Mouse (Mus musculus) right cerebral cortex, postnatal 14 days (tissue): ENCODE data around the gene Cnfn.

Source experiments
- DNase-seq: peaks from one replicate; pipeline ENCODE4 v3.0.0; 2022

Gene Cnfn

DNA sequence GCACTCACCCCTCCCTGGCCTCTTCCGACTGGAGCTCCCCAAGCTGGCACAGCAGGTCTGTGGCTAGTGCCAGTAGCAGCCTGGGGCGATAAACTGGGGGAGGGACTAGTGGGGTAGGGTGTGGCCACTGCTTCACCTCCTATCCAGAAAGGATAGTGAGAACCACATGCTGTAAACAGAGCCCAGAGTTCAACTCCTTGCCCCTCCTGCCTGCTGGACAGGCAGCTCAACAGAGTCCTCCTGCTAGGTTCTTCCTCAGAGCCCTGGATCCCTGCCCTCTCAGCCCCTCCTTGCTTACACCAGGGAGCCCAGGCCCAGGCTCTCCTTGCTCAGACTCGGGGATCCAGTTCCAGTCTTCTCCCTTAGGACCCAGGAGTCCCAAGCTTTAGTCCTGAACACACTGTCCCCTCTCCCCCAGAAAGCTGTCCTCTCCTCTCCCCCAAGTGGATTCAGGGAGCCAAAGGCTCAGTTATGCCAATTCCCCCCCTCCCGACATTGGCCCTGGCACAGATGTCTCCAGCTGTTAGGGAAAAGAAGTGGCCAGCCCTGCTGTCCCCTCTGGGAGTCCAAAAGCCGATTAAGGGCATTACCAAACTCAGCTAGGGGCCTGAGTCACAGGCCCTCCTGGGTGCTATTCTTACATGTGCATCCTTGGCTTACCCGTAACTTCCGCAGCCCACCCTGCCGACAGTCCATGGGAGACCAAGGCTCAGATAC, 20.7 kb upstream of the Cnfn start:
- no peak for DNase-seq

DNA sequence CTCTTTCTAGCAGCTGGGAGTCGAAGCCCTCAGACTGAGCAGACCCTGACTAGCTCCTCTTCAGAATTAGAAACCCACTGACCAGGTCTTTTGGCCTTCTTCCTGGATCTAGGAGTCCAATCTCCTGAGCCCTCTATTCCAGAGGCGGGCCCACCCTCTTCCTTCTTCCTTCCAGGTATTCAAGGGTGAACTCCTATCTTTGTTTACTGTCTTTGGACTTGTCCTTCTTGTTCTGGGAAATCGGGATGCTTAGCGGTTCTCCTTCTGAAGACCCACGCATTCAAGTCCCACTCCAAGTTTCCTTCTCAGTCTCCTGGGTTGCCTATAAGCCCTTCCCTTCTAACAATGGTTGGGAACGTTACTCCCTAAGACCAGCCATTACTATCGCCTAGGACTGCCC, 19.4 kb upstream of the Cnfn start:
- no peak for DNase-seq

DNA sequence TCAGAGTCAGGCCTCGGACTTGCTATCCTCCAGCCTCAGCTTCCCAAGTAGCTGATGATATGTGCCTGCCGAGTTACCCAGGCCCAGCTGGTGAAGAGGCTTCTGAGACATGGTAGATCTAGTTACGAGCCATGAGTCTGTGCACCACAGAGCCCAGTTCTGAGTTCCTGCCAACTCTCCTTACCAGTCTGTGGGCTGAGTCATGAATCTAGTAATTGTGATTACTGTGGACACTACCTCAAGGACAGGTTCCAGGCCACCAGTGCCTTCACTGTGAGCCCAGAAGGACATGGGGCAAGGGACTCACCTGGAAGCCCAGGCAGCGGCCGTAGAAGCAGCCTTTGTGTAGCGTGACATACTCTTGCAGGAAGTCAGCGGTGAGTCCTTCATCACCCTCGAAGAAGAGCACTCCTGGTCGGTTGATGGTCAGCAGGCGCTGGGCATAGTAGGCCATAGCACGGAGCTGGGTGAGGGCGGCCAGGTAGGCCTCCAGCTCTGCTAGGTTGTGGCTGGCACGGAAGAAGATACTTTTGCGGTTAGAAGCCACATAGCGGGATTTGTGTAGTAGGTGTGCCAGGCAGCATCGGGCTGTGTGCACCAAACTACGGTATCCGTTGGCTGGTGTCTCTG, 18.4 kb upstream of the Cnfn start:
- DNase-seq = no peak

DNA sequence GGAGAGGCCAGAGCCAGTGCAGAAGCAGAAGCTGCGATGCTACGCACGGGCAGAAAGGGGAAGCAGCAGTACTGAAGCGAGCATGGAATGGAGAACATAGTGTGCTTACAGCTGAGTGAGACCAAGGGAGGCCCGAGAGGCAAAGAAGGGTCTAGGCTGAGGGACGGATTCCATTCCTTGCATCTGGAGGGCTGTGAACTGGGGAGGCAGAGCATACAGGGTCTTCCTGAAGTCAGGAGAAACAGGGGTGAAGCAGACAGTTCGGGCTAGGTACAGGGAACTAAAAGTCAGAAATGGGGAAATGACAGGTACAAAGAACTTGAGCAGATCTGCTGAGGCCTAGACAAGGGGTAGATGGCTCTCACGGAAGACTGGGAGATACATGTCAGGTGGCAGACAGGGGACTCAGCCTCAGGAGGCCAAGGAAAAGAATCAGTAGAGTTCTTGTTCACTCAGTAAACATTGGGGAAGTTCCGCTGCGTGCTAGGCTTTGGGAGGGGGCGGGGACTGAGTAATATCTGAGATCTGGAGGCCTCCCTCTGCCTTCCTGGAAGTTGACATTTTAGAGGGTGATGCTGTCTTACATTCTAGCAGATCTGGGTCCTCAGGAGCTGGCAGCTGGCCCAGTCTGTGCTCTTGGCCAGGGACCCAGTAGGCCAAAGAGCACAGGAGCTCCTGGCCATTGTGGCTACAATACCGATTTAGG, 16.5 kb upstream of the Cnfn start:
- no peak for DNase-seq

DNA sequence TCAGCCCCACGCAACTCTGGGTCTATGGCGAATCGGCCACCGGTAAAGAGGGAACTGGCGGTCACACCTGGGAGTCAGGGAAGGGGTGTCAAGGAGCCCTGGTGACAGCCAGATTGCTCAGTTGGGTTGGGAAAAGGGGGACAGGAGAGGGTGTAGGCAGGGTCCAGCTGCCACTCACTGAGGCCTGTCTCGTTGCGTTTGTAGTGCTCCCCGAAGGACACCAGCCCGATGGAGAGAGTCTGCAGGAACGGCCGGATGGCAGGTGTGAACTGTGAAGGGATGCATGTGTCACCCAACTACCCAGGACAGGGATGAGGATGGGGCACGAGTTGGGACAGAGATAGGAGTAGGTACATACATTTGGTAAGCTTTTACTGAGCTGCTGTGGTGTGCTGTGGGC, 15.7 kb upstream of the Cnfn start:
- DNase-seq = no peak

DNA sequence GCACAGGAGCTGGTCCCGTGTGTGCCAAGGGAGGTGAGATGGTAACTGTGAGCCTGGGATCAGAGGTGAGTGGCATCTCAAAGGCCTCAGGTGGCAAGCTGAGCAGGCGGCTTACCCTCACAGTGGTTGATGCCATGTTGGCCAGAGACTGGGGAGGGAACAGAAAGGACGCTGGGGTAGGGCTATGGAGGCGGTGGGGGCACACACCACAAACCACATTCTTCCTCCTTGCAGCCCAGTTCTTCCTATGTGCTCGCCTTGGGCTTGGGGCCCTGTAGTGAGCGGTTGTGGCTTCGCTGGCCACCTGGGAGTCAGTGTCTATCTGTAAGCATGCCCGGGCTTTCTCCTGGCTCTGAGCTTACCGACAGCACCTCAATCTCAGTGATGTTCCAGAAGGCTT, 15.3 kb upstream of the Cnfn start:
- no peak for DNase-seq

DNA sequence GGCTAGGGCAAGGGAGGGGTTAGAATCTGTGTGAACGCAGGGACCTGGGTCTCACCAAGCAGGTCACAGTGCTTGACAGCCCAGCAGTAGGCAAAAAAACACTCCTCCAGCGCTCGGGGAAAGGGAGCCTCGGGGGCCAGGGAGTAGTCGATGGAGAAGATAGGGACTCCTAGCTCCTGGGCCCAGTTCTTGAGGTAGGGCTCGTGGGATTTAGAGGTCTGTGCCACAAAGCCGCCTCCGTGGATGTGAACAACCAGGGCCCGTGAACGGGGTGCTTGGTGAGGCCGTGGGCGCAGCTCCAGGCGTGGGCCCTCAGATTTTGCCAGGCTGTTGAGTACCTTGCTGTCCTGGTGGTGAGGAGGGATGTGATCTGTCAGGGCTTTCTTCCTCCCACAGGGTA, 14.8 kb upstream of the Cnfn start:
- no peak for DNase-seq

DNA sequence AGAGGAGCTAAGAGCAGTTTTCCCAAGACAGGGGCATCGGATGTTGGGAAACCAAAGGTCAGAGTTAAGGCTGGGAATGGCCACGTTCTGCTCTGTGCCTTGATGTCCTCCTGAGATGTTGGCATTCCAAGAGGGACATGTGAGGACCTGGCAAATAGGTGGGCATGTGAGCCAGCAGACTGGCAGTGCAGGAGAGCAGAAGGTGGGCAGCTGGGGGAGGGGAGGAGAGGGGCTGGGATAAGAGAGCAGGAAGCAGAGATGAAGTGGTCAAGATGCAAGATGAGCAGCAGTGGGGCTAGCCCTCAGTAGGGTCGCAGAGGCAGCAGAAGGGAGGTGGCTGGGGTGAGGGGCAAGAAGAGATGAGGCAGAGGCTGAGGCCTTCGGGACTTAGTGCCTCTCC, 14.4 kb upstream of the Cnfn start:
- no peak for DNase-seq

DNA sequence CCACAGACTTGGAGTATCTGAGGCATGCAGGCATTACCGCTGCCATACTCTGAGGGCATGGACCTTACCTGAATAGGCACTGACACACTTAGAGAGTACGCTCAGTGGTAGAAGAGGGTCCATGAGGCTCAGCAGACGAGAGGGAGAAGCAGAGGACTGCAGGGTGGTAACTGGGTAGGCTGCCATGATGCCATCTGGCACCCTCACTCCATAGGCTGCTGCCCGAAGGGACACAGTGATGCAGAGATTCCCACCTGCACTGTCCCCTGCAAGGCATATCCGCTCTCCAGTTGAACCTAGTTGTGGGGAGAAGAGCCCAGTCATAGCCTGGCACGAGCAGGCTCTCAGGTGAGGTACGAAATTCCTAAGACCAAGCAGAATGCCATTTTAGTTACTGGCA, 13.9 kb upstream of the Cnfn start:
- DNase-seq = no peak

DNA sequence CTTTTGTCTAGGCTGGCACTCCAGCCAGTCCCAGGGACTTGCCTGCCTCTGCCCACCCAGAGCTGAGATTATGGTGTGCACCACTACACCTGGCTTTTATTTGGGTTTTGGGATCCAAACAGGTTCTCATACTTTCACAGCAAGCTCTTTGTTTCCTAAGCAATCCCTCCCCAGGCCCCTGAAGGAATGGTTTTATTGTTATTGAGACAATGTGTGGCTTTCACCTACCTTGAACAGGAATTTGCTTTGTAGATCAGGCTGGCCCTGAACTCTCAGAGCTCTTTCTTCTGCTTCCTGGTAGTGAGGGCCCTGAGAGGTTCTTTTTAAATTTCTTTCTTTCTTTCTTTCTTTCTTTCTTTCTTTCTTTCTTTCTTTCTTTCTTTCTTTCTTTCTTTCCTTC, 13.0 kb upstream of the Cnfn start:
- no peak for DNase-seq

DNA sequence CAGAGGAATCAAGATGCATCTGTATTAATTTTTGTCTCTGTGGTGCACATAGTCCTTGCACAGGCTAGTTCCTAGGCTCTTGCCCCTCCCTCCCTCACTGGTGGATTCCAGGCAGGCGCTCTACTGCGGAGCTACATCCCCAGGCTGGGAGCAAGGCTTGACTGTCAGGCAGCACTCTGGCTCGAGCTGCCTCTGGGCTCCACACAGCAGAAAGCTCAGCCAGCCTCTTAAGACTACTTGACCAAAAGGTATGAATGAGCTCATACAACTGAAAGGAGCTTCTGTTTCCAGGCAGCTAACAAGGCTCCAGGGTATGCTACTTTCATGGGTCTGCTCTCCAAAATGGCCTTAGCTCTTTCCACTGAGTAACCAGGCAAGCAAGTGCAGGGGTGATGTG, 11.8 kb upstream of the Cnfn start:
- no peak for DNase-seq

DNA sequence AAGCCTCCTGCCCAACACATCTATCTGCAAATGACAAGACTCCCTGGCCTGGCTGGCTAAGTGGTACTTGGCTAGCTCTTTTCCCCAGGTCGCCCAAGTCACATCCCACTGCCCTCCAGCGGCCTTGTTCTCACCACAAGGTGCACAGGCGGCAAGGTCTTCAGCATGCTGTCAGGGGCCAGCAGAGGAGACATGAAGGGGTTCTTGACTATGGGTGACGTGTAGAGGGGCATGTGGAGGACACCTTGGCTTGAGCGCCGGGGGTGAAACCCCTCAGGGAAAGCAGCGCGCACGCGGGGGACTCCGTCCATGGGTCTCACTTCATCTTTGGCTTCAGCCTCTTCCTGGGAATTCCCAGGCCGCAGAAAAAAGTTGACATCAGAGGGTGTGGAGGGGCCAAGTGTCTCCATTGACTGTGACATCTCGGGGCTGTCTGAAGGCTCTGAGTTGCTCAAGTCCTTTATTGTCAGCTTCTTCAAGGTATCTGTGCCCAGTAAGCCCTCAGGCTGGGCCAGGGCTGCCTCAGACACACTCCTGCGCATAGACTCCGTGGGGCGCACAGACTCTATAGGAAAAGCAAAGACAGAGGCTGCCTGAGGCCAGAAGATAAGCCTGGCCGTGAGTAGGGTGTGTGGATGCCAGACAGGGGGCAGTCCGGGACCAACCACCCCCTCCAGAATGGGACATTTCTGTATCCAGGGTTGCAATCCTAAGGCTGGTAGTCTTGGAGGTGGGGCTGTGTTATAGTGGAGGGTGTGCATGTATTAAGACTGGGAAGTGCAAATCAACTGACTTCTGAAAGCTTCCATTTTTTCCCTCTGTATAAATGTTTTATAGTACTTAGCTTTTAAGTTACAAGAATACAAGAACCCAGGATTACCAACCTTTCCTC, 11.1 kb upstream of the Cnfn start:
- DNase-seq = no peak

DNA sequence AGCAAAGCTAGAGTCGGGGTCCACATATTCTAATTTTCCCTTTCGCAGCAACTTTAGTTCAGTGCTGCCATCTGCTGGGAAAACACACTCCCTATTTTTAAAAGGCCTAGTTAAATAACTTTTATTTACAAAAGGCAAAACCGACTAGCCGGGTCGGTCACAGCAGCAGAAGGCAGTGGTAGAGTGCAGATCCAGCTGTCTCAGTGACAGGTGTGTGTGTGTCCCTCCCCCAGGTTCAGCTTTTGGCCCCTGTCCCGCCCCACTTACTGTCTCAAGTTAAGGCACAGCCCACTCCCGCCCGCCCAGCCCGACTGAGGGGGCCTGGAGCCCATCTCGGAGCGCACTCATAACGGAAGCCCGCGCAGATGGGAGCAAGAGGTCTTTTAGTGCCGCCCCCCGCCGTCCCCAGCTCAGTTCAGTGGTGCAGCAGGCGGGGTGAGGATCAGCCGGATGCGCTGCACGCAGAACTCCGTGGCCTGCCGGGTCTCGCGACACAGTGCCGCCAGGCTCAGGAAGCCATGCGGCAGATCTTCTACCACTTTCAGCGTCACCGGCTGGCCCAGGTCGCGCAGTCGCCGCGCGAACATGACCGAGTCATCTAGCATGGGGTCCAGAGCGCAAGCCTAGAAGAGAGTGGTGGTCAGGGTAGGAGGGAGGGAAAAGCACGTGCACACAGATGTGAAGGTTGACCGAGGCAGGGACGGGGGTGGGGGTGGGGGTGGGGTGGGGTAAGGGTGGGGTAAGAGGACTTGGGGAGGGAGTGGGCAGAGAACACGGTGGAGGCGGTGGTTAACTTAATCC, 10.2 kb upstream of the Cnfn start:
- peak; percentile 46 for DNase-seq

DNA sequence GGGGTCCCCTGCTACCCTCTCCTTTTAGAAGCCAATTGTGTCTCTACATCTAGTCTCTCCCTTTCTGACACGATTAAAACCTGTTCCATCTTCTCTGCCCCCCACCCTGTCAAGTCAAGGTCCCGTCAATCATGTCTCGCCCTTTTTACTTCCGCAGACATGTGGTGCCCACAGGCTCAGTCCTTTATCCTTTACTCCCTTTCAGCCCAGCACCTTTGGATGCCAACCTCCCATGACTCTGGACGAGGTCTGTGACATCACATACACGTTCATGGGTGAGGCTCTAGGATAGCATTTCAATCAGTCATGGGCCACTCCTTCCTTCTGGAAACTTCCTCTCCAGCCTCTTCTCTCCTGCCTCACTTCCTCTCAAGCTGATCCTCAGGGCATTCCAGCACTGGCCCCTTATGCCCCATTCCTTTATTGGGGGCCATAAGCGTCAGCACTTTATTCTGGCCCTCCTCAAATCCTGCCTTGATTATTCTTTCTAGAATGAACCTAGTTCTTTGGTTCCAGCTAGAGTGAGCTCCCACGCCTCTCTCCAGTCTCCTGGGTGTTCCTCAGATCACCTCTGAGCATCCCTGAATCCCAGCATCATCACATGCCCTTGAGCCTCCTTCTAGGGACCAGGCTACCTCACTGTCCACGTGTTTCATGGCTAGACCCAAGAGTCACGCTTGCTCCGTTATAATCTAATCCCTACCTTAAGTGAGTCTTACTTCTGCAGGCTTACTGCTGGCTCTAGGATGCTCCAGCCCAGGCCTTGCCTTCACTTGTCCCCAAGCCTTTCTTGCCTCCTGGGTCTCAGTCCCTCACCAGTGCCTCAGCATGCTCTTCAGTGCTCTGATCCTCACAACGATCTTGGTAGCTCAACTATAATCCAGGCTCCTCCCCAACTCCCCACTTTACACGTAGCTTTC, 8.9 kb upstream of the Cnfn start:
- no peak for DNase-seq

DNA sequence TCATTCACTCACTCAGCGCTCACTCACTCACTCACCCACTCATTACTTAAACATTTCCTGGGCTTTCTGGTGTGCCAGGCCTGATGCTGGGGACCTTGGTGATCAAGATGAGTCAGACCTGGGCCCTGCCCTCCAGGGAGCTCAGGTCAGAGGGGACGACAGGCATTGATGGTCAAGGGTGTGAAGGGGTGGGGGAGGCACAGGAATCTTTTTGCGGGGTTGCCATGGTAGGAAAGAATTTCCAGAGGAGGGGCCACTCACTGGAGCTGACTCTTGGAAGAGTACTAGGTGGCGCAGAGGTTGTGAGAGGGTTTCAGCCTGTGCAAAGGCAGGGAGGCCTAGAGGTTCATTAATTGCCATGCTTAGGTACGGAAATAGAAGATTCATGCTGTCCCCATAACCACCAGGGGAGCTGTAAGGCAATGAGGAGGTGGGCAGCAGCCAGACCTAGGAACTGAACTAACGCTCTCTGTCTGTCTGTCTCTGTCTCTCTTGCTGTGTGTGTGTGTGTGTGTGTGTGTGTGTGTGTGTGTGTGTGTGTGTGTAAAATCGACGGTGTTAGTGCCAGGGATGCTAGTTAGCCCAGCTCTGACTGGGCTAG, 7.7 kb upstream of the Cnfn start:
- DNase-seq = no peak

DNA sequence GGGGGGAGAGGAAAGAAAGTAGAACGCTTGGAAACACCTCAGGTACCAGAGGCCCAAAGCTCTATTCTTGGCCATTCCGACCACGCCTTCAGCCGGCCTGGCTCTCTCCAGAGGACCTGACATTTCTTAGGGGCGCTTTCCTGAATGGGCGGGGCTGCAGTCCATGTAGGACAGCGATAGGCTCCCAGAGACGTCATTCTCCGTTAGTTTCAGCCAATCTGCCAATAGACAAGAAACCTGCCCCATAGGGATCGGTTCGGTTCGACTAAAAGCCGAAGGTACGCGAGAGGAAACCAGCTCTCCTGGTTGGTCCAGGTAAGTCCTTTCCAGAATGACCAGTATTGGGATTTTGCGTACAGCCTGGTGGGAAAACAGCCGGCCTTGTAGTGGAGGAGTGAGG, 7.0 kb upstream of the Cnfn start:
- peak; percentile 82 for DNase-seq

DNA sequence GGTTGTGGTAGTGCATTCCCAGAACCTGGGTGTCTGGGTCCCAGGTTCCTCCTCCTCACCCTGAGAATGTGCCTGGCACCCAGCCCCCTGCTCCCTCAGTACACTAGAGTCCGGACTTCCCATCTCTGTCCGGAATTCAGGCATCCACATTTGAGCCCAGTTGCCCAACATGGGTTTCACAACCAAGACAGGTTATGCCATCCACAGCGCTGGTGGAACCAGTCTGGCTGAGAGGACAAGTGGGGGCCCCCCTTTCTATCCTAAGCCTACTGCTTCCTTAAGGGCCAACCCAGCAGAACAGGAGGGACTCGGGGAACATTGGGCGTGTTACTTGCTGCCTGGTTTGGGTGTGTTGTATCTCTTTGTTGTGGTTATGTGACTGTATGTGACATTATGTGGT, 2.9 kb upstream of the Cnfn start:
- no peak for DNase-seq

DNA sequence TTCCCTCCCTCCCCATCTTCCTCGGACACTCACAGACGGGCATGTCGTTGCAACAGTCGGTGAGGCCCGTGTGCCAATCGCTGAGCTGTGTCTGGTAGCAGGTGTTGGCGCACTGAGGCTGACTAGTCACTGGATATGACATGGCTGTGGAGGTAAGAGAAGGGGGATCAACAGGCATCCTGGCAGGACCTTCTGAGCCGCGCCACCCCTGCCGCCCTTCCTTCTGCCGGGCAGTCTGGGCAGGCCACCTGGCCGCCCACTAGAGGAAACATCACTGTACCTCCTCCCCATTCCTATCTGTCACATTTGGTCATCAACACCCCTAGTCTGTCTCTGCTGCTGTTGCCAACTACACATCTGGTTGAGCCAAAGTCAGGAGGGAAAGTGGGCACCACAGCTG, 1.2 kb downstream of the Cnfn start:
- DNase-seq = no peak

DNA sequence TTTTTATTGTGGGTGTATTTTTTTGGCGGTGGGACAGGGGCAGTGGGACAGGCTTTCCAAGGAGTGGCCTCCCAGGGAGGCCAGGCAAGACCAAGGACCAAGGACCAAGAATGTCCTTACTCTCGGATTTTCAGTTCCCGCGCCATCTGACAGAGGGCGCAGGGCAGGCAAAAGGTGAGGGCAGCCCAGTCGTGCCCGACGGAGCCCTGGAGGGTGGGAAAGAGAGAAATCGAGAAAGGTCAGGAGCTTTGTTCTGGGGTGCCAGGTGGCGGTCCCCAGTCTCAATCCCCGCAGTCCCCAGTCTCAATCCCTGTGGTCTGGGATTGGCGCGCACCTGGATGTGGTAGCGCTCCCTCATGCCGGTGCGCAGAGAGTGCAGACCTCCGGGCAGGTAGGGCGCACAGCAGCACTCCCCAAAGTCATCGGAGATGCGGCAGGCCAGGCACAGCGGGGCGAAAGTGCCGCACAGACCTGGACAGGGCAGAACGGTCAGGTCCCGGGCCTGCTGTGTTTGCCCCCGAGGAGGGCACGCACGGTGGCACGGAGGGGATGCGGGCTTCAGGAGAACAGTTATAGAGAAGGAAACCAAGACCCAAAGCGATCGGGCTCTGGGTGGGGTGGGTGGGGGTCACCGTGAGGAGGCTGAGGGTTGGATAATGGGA, 1.8 kb downstream of the Cnfn start:
- no peak for DNase-seq

DNA sequence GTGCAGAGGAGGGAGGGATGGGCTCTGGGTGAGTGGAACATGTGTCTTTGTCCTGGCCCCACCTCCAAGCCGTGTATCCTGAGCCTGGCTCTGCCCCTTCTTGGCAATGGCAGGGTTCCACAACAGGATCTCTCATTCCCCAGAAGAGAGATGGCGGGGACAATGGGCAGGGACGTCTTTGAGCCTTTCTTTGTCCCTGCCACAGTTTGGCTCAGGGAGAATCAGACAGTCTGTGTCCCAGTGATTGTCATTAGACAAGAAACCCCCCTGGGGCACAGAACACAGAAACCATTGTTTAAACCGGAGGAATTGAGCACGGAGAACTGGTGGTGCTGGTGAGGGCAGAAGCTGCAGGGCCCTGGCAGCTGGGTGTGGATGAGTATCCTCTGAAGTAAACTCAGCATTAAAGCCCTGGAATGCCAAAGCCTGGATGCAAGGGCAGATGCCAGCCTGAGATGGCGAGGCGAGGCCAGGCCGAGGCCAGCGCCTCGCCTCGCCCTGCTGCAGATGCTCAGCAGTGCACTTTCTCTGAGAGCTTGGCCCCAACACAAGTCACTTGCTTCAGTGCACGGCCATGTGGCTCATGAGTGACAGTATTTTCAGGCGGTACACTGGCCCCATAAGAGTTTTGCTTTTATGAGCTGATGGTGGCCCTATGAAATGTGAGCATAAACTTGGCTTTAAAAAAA, 3.4 kb downstream of the Cnfn start:
- no peak for DNase-seq
